Mouse (Mus musculus): Measurements from ENCODE around the gene Tjp3. TPM values are rescaled to one million over a fixed set of nuclear protein-coding genes. Genes with fewer than 3 reads are reported as not detected.

Tjp3 gene
- polyA plus RNA-seq, 1 experiment from 2014 or later: 22.6 TPM

DNA sequence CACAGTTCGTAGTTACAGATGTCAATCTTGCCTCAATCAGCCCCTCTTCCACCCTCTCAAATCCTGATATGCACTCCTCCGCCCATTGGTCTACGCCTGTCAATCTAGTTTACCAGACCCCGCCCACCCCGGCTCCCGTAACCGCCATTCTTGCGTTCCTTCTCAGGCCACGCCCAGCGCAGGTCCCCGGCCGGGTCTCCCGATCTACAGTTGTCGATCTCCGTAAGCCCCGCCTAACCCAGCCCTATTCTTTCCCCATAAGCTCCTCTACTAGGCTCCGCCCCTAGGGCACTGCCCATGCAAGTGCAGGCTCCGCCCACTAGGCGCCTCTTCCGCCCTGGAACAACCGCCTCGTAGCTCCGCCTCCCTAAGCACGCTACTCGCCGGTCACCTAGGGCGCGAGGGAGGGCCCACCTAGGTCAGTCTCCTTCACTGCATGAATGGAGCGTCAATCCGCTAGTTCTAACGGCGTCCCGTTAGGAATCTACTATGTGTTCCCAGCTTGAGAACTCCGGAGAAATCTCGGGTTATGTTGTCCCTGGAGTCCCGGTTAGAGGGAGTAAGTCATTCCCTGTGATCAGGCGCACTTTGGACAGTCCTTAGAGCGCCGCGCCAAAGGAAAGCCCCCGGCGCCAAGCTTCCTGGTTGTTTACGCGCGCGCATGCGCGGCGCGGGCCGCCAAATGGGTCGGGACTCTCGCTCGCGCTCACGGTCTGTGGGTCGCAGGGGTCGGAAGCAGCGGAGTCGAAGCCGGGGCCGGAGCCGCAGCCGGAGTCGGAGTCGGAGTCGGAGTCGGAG, 29.4 kb upstream of the Tjp3 start, which contains the start of gene Cactin:
TSS of gene Cactin (plus strand) at position 554 of the 798 bp plus-strand sequence.
- Histone ChIP-seq H3K4me1 (ENCODE audit: insufficient read depth, low read length) (peaks cover 42% of the 10 kb centered on the region), H3K4me3 (ENCODE audit: low read length) (peak within 1 kb of the TSS; percentile 91), H3K9ac (replicated peaks; ENCODE audit: low read length) (peak within 1 kb of the TSS; percentile 87), H3K27ac (ENCODE audit: low read length) (peak within 1 kb of the TSS; percentile 95), H3K9me3 (ENCODE audit: low read length) (no peaks in the 10 kb centered on the region), H3K4me2 (replicated peaks; ENCODE audit: low read depth, low read length) (peak within 1 kb of the TSS; percentile 74), H3K27me3 (ENCODE audit: insufficient read depth, low read length) (no peaks in the 10 kb centered on the region), H3K36me3 (ENCODE audit: insufficient read depth, low read length) (peaks cover 42% of the 10 kb centered on the region)
- under 1% methylated on average over 68 of the region's 68 CpGs for WGBS
- peak; percentile 91 for ATAC-seq (ENCODE audit: low FRiP score, low TSS enrichment)

DNA sequence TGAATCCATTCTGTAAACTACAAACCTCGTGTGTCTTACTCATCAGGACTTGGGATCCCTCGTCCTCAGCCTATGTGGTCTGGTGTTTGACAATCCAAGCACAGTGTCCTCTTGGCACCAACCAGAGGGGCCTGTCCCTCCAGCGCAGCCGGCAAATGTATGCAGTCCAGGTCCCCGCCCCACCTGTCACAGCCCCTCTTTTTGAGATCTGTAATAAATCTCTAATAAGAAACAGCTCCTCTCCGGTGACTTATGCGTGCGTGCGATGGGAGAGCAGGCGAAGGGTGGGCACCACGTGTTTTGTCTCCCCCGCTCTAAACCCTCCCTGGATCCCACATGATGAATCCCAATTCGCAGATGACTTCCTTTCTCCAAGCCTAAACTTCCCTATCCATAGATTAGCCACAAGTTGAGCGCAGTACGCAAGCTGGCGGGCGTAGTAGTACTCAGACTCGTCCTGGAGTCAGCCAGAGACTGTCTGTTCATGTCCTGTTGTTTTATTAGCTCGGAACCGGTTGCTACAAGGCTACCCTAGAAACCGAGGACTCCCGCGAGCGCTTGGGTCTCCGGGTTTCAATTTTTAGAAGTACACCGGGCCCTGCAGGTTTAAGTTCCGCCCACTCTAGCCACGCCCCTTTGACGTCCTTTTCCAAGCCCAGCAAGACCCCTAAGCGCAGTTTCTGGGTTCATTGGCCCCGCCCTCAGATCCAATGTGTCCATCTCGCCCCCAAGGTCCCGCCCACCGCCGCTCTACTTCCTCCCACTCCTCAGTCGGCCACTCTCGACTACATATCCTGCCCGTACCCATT, 28.6 kb upstream of the Tjp3 start:
- Histone ChIP-seq H3K4me1 (ENCODE audit: insufficient read depth, low read length) (peaks cover 44% of the 10 kb centered on the region), H3K9me3 (ENCODE audit: low read length) (no peaks in the 10 kb centered on the region), H3K9ac (replicated peaks; ENCODE audit: low read length) (peak overlapping the region; percentile 74), H3K36me3 (ENCODE audit: insufficient read depth, low read length) (peaks cover 42% of the 10 kb centered on the region), H3K27me3 (ENCODE audit: insufficient read depth, low read length) (no peaks in the 10 kb centered on the region), H3K4me2 (replicated peaks; ENCODE audit: low read depth, low read length) (peak overlapping the region; percentile 74), H3K4me3 (ENCODE audit: low read length) (peak overlapping the region; percentile 91), H3K27ac (ENCODE audit: low read length) (peak overlapping the region; percentile 95)
- under 1% methylated on average over 38 of the region's 38 CpGs for WGBS
- ATAC-seq (ENCODE audit: low FRiP score, low TSS enrichment): no peak; the same call in 1 of the 2 replicates

DNA sequence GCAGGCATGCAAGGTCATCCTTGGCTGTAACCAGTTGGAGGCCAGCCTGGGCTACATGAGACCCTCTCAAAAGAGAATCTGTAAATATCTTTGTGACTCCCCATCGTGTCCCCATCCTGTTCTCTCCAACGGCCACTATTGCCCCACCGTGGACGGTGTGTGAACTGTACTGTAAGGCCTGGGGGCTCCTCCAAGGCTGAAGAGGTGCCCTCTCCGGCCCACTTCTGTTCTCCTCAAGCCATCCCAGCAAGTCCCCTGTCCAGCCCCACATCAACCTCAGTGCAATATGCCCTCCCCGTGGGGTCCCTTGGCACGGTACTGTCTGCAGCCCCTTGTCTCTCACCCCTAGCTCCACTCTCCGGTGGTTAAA, 27.9 kb upstream of the Tjp3 start:
- peaks cover 38% of the 10 kb centered on the region for H3K36me3 ChIP-seq (ENCODE audit: insufficient read depth, low read length)
- WGBS: 24% methylated on average over 8 of the region's 8 CpGs

DNA sequence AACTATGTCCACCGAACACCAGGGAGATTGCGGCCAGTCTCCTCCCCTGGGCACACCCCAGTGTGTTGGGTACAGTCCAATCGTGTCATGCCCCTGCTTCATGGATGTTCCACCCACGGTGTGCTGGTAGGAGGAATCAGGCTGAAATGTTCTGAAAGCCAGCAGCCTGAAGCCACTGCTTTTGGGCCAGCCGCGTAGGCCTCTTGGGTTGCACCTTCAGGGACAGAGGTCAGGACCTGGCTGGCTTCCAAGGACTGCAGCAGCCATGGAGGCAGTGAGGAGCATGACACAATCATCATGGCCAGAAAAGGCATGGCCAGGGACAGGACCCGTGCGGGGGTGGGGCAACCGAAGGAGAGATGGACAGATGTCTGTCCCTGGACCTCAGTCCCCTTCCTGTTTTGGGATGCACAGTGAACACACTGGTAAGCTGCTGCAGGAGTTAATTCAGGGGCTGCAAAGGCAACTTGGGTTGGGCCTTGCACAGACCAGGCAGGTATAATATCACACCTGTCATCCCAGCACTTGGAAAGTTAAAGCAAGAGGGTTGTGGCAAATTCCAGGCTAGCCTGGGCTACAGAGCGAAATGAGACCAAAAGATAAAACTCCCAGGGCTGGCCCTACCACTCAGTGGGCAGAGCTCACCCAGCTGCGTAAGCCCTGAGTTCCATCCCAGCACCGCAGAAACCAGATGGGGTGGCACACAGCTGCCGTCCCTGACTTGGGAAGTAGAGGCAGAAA, 27.4 kb upstream of the Tjp3 start:
- H3K36me3 ChIP-seq (ENCODE audit: insufficient read depth, low read length): peaks cover 38% of the 10 kb centered on the region
- ATAC-seq (ENCODE audit: low FRiP score, low TSS enrichment): no peak
- H3K4me1 ChIP-seq (ENCODE audit: insufficient read depth, low read length): peaks cover 44% of the 10 kb centered on the region
- no peaks in the 10 kb centered on the region for H3K27me3 ChIP-seq (ENCODE audit: insufficient read depth, low read length)
- H3K4me3 ChIP-seq (ENCODE audit: low read length): no peak overlapping the region
- WGBS: 88% methylated on average over 13 of the region's 13 CpGs
- H3K27ac ChIP-seq (ENCODE audit: low read length): peak overlapping the region; percentile 95
- no peaks in the 10 kb centered on the region for H3K9me3 ChIP-seq (ENCODE audit: low read length)
- H3K9ac ChIP-seq (replicated peaks; ENCODE audit: low read length): peak overlapping the region; percentile 74; the same call in 1 of the 2 replicates
- H3K4me2 ChIP-seq (replicated peaks; ENCODE audit: low read depth, low read length): peak overlapping the region; percentile 74; the same call in 1 of the 2 replicates

More for the DNA sequence above, 27.9 kb upstream of the Tjp3 start:
- Histone ChIP-seq H3K9me3 (ENCODE audit: low read length) (no peaks in the 10 kb centered on the region), H3K27ac (ENCODE audit: low read length) (peak overlapping the region; percentile 95), H3K27me3 (ENCODE audit: insufficient read depth, low read length) (no peaks in the 10 kb centered on the region), H3K9ac (replicated peaks; ENCODE audit: low read length) (peak overlapping the region; percentile 74), H3K4me3 (ENCODE audit: low read length) (peak overlapping the region; percentile 91), H3K4me2 (replicated peaks; ENCODE audit: low read depth, low read length) (peak overlapping the region; percentile 74), H3K4me1 (ENCODE audit: insufficient read depth, low read length) (peaks cover 44% of the 10 kb centered on the region)
- no peak for ATAC-seq (ENCODE audit: low FRiP score, low TSS enrichment)

DNA sequence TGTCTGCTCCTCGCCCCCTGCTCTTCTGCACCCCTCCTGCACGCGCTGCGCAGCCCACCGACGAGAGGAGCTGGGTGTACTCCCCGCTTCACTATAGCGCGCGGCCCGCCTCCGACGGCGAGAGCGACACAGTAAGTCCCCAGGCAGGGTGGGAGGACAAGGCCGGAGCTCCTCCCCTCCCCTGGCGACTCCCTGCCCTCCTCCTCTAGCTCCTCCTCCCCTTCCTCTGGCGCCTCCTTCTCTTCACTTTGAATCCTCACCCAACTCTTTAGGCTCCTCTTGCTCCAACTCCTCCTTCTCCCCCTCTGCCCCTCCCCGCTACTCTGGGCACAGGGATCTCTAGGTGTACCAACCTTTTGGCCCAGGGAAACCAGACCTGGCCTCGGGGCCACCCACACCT, 25.9 kb upstream of the Tjp3 start:
- Histone ChIP-seq H3K4me1 (ENCODE audit: insufficient read depth, low read length) (peaks cover 47% of the 10 kb centered on the region), H3K4me2 (replicated peaks; ENCODE audit: low read depth, low read length) (peak overlapping the region; percentile 67), H3K9ac (replicated peaks; ENCODE audit: low read length) (peak overlapping the region; percentile 67), H3K27me3 (ENCODE audit: insufficient read depth, low read length) (no peaks in the 10 kb centered on the region), H3K36me3 (ENCODE audit: insufficient read depth, low read length) (peaks cover 37% of the 10 kb centered on the region), H3K27ac (ENCODE audit: low read length) (peak overlapping the region; percentile 81), H3K4me3 (ENCODE audit: low read length) (peak overlapping the region; percentile 42), H3K9me3 (ENCODE audit: low read length) (no peaks in the 10 kb centered on the region)
- peak; percentile 21 for ATAC-seq (ENCODE audit: low FRiP score, low TSS enrichment)
- WGBS: 16% methylated on average over 17 of the region's 20 CpGs

DNA sequence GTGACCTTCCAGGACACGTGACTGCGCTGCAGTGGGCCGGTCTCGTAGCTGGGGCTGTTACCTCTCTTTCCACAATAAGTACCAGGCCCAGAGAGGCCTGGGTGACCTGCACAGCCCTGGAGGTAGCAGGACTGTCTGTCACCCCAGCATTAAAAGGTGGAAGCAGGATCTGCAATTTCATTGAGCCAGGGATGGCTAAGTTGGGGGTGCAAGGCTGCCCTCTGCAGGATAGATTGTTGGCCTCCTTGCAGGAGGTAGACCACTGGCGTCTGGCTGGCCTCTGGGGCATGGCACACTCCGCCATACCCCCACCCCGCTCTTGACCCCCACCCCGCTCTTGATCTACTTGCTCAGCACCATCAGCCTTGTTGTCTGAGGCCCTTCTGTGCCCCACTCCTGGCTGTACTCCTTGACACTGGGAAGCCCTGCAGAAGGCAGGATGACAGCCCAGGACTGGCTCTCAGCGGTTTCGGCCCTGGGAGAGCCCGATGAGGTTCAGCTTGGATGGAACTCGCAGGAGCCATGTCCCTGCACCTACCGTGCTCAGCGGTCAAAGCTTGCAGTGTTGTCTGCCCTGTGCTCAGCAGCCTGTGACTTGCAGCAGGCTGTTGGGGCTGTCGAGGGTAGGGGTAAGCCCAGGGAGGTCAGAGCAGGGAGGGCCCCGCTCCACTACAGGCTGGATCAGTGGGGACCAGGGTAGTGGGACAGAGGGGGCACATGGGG, 25.1 kb upstream of the Tjp3 start:
- Histone ChIP-seq H3K4me2 (replicated peaks; ENCODE audit: low read depth, low read length) (peak overlapping the region; percentile 67), H3K9ac (replicated peaks; ENCODE audit: low read length) (peak overlapping the region; percentile 67), H3K27me3 (ENCODE audit: insufficient read depth, low read length) (no peaks in the 10 kb centered on the region), H3K4me3 (ENCODE audit: low read length) (peak overlapping the region; percentile 42), H3K36me3 (ENCODE audit: insufficient read depth, low read length) (peaks cover 43% of the 10 kb centered on the region), H3K4me1 (ENCODE audit: insufficient read depth, low read length) (peaks cover 44% of the 10 kb centered on the region), H3K27ac (ENCODE audit: low read length) (peak overlapping the region; percentile 81), H3K9me3 (ENCODE audit: low read length) (no peaks in the 10 kb centered on the region)
- 0 out of 2 replicates have a peak, but pooled peaks have one; percentile 1 for ATAC-seq (ENCODE audit: low FRiP score, low TSS enrichment)
- 34% methylated on average over 16 of the region's 16 CpGs for WGBS

DNA sequence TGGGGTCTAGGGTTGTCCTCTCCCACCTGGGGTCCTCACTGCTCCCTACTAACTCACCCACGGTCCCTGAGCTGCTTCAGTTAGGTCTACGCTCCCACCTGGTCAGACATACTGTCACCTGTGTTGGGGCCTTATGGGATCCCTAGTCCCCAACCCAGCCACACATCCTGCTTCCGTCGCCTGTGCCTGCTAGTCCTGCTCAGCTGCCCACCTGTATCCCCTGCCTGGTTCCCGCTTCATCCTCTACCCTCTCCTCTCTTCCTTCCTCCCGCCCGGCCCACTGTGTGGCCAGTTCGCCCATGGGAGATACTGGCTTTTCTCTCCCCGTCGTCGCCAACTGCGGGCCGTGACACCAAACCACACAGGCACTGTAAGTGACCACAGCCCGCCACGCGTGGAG, 24.2 kb upstream of the Tjp3 start:
- H3K9ac ChIP-seq (replicated peaks; ENCODE audit: low read length): no peak overlapping the region
- H3K27ac ChIP-seq (ENCODE audit: low read length): no peak overlapping the region
- H3K4me1 ChIP-seq (ENCODE audit: insufficient read depth, low read length): peaks cover 44% of the 10 kb centered on the region
- WGBS: 92% methylated on average over 16 of the region's 16 CpGs
- ATAC-seq (ENCODE audit: low FRiP score, low TSS enrichment): no peak
- H3K4me3 ChIP-seq (ENCODE audit: low read length): no peak overlapping the region
- no peaks in the 10 kb centered on the region for H3K9me3 ChIP-seq (ENCODE audit: low read length)
- H3K4me2 ChIP-seq (replicated peaks; ENCODE audit: low read depth, low read length): no peak overlapping the region
- H3K27me3 ChIP-seq (ENCODE audit: insufficient read depth, low read length): no peaks in the 10 kb centered on the region
- H3K36me3 ChIP-seq (ENCODE audit: insufficient read depth, low read length): peaks cover 53% of the 10 kb centered on the region

DNA sequence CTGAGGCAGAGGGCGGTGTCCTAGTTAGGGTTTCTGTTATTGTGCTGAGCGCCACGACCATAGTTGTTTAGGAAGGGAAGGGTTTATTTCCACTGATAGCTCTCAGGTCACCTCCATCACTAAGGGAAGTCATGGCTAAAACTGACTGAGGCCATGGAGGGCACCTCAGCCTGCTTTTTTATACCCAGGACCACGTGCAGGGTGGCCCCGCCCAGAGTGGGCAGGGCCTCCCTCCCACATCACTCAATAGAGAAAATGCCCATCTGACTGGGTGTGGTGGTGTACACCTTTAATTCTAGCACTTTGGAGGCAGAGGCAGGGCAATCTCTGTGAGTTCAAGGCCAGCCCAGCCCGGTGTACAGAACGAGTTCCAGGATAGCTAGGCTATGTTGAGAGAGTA, 22.8 kb upstream of the Tjp3 start:
- peaks cover 66% of the 10 kb centered on the region for H3K36me3 ChIP-seq (ENCODE audit: insufficient read depth, low read length)
- H3K9me3 ChIP-seq (ENCODE audit: low read length): no peaks in the 10 kb centered on the region
- H3K9ac ChIP-seq (replicated peaks; ENCODE audit: low read length): no peak overlapping the region
- H3K27ac ChIP-seq (ENCODE audit: low read length): no peak overlapping the region
- ATAC-seq (ENCODE audit: low FRiP score, low TSS enrichment): no peak
- peaks cover 38% of the 10 kb centered on the region for H3K4me1 ChIP-seq (ENCODE audit: insufficient read depth, low read length)
- H3K4me3 ChIP-seq (ENCODE audit: low read length): no peak overlapping the region
- 80% methylated on average over 7 of the region's 7 CpGs for WGBS
- no peak overlapping the region for H3K4me2 ChIP-seq (replicated peaks; ENCODE audit: low read depth, low read length)
- no peaks in the 10 kb centered on the region for H3K27me3 ChIP-seq (ENCODE audit: insufficient read depth, low read length)

DNA sequence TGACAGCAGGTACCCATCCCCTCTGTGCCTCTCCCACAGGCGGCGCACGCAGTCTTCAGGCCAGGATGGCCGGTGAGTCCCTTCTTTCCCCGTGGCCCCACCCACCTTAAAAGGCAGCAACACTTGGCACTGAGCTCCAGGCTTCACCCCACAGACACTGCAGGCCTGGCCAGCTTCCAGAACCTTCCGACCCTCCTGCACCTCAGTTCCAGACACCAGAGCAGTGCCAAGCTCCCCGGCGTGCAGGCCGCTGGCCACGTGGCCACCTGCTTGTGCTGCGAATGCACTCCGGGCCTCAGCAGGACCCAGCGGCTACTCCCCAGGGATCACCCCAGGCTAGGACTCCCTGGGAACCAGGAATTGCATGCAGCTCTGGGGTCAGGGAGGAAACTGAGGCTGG, 22.2 kb upstream of the Tjp3 start:
- peaks cover 34% of the 10 kb centered on the region for H3K4me1 ChIP-seq (ENCODE audit: insufficient read depth, low read length)
- no peak overlapping the region for H3K4me2 ChIP-seq (replicated peaks; ENCODE audit: low read depth, low read length)
- no peak overlapping the region for H3K9ac ChIP-seq (replicated peaks; ENCODE audit: low read length)
- peaks cover 73% of the 10 kb centered on the region for H3K36me3 ChIP-seq (ENCODE audit: insufficient read depth, low read length)
- ATAC-seq (ENCODE audit: low FRiP score, low TSS enrichment): no peak
- H3K9me3 ChIP-seq (ENCODE audit: low read length): no peaks in the 10 kb centered on the region
- no peaks in the 10 kb centered on the region for H3K27me3 ChIP-seq (ENCODE audit: insufficient read depth, low read length)
- no peak overlapping the region for H3K4me3 ChIP-seq (ENCODE audit: low read length)
- WGBS: 94% methylated on average over 13 of the region's 13 CpGs
- no peak overlapping the region for H3K27ac ChIP-seq (ENCODE audit: low read length)
